Mouse (Mus musculus): ENCODE measurements at regions not wholly inside any gene's neighbourhood (a gene's known extent, or its start where the extent isn't known, plus 50 kb on each side); places are given as distances from the start of the nearest gene placed in this dataset.

DNA sequence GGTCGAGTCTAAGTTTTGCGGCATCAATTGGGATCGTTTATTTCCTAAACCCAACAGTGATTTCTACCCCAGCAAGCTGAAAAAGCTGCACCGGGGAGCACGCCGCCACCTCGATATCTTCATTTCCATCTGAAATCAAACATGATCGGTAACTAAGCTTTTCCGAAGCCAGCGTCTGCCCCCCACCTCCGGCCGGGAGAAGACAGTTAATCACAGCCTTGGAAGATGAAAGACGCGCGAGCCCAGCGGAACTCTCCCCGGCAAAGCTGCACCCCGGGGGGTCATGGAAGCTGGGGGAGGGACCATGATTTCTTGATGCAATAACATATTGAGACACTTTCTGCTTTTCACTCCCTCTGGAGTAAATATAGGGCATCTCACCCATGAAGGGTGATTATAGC lies 468.4 kb downstream of the Vrk1 start:
- peak; percentile 17 to 28 for DNase-seq (ENCODE audit: low spot score in 2 of 2)

DNA sequence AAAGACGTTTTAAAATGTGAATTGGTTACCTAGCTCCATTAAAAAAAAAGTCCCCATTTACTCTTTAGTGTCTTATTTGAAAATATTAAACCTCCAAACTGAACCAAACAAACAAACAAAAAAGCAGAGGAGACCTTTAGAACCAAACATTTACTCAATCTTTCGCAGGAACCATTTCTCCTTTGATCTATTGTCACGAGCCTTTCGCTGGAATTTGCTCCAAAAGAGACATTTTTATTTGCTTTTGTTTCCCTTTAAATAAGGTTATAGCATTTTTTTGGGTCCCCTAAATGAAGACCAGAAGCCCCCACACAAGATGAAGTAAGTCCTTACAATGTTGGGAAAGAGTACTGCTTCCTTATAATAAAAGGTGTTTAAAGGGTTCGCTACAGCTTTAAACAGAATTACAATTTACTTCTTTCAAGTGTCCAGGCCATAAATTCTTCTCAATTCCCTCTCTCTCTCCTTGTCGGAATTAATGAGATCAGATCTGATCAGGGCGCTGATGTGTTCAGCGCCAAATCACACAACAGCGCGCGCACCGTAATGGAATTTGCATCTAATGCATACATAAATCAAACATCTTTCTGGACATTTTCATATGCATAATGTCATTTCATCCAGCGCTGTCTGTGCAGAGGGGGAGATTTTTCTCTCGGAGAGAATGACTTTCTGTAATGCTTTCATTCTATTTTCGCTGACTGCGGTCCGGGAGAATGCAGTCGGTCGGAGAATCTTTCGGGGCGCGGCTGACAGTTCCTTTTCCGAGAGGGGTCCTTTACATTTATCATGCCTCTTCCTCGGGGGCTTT lies 469.2 kb downstream of the Vrk1 start:
- DNase-seq (ENCODE audit: low spot score in 2 of 2), result no peak

GRCm38 (mm10) chr12:106479878-106480194 lies 469.8 kb downstream of the Vrk1 start:
- DNase-seq (ENCODE audit: low spot score in 2 of 2), result no peak

GRCm38 (mm10) chr12:106480281-106481060 lies 470.4 kb downstream of the Vrk1 start:
- no peak for DNase-seq (ENCODE audit: low spot score in 2 of 2)

- DNase-seq (ENCODE audit: low spot score in 2 of 2), result no peak
These were observed 491.7 kb downstream of the Vrk1 start for GRCm38 (mm10) chr12:106501622-106502327.

GRCm38 (mm10) chr12:106504285-106504684 lies 494.3 kb downstream of the Vrk1 start:
- DNase-seq (ENCODE audit: low spot score in 2 of 2), result no peak

DNA sequence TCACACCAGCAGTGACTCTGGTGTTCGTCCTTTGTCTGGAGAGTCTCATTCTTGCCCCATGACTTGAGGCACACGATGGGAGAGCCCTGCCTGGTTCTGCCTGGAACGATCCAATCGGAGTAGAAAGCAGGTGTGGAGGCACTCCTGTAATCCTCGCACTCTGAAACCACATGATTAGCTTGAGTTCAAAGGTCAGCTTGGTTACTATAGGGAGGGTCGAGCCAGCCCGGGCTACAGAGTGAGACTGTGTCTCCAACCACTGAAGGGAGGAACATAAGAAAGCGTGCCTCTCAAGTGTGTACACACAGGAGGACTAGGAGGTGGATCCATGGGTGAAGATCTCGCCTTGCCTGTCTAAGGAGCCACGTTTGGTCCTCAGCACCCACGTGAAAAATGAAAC lies 504.0 kb downstream of the Vrk1 start:
- DNase-seq (ENCODE audit: low spot score in 2 of 2), result no peak

- DNase-seq (ENCODE audit: low spot score in 2 of 2), result no peak
These were observed 505.3 kb downstream of the Vrk1 start for GRCm38 (mm10) chr12:106515257-106515788.

GRCm38 (mm10) chr12:106519141-106519540 lies 509.1 kb downstream of the Vrk1 start:
- no peak for DNase-seq (ENCODE audit: low spot score in 2 of 2)

GRCm38 (mm10) chr12:106524411-106524810 lies 514.4 kb downstream of the Vrk1 start:
- DNase-seq (ENCODE audit: low spot score in 2 of 2), result no peak

GRCm38 (mm10) chr12:106527116-106527515 lies 517.1 kb downstream of the Vrk1 start:
- DNase-seq (ENCODE audit: low spot score in 2 of 2), result no peak

- DNase-seq (ENCODE audit: low spot score in 2 of 2), result no peak
These were observed 517.8 kb downstream of the Vrk1 start for GRCm38 (mm10) chr12:106527699-106528434.

DNA sequence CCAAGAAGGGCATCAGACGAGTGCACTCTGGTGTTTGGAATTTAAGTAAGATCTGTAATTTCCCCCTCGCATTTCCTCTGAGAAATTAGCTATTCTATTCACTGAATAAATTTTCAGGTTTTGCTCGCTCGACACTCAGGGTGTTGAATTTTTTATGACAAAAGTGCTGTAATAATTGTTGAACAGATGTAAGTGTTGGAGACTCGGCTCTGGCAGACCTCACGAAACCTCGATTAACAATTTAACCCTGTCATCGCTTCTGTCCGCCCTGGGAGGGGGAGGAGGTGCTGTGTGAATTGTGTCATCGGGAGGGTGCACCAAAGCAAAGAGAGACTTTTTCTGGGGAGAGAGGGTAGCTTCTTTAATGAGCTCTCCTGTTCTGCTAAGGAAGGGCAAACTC lies 518.5 kb downstream of the Vrk1 start:
- no peak for DNase-seq (ENCODE audit: low spot score in 2 of 2)

DNA sequence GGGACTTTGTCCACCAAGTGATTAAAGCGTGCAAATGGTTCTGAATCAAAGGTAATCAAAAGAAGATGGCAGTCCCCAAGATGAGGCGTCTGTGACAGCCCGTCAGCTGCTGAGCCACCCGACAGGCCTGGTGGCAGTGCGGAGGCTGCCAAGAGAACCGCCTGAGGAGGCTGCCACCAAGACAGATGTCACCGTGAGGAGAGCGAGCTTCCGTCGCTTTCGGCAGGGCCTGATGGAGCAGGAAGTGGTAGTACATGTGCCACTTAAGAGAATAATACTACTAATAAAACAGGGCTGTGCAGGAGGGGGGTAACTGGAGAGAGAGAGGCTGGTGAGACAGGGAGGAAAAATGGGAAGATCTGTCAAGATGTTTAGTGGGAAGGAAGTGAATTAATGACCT lies 519.1 kb downstream of the Vrk1 start:
- DNase-seq (ENCODE audit: low spot score in 2 of 2), result no peak

DNA sequence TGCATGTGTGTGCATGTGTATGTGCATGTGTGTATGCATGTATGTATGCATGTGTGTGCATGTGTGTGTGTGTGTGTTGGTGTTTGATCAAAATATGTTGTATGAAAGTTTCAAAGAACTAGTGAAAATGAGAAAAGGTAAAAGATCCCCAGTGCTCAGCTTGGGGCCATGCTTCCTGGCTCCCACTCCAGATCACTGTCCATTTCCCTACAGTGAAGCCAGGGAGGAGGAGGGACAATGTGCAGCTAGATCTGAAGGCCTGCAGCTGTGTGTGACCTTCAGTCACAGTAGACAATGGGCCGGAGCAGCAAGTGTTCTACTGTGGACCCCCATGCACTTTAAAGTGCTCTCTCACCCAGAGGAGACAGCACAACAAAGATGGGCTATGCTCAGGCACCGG lies 525.1 kb downstream of the Vrk1 start:
- no peak for DNase-seq (ENCODE audit: low spot score in 2 of 2)

DNA sequence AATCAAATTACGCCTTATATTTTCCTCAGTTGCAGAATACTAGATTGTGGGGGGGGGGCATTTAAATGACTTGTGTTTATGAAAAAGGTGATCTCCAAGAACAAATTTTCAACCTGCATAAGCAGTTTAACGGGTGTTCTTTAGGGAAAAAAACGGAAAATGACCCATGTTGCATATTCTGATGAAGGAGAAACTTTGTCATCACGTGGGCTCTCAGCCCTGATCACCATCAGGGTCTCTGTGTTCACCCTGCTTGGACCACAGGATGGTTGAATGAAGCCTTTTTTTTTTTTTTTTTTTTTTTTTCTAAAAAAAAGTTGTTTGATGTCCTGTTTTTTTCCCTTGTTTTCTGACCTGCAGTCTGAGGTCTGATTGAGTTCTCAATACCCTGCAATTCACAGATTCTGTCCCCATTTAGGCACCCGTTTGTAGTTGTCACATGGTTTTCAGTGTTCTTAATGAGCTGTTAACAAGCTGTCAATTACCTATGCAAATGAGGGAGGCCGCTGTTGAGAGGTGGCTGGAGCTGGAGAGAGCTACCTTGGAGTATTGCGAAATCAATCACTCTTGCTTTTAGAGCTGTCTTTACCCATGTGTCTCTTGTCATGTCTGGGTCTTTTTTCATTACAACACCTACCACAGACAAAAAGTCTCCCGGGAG lies 525.7 kb downstream of the Vrk1 start:
- no peak for DNase-seq (ENCODE audit: low spot score in 2 of 2)

- DNase-seq (ENCODE audit: low spot score in 2 of 2), result no peak
These were observed 526.2 kb downstream of the Vrk1 start for GRCm38 (mm10) chr12:106536289-106536636.

- DNase-seq (ENCODE audit: low spot score in 2 of 2), result no peak
These were observed 530.0 kb downstream of the Vrk1 start for GRCm38 (mm10) chr12:106540003-106540402.

DNA sequence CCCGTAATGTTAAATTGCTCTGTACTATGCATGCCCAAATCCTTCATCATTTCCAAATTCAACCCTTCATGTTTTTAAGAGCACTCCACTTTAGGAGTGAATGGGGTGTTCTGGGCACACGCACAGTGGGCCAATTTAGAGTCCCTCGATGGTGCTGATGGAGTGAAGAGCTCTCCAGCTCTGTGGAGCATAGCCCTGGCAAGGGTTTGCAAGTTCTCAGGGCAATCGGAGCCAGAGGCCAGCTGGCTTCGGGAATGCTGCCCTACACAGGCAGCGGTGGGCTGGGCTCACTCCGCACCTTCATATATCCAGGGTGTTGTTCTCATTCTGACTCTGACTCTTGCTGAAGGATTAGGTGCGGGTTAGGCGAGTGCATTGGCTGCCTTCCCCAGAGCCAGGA lies 549.5 kb downstream of the Vrk1 start:
- DNase-seq (ENCODE audit: low spot score in 2 of 2), result no peak

DNA sequence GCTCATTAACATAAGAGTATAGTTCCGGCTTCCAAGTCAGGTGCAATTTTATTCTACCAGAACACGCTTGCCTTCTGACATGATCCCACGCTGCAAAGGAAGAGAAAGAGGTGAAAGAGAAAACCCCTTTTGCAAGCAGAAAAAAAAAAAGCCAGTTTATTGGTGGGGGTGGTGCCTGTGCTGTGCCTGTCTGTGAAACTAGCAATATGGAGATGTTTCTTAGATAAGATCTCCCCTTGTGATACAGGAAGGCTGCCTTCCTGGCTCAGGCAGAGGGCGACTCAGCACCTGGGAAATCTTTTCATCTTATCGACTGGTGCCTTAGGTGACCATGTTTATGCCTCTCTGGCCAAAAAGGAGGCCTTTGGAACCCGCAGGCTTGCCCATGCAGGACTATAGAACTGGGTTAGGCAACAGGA lies 555.2 kb downstream of the Vrk1 start:
- no peak for DNase-seq (ENCODE audit: low spot score in 2 of 2)

DNA sequence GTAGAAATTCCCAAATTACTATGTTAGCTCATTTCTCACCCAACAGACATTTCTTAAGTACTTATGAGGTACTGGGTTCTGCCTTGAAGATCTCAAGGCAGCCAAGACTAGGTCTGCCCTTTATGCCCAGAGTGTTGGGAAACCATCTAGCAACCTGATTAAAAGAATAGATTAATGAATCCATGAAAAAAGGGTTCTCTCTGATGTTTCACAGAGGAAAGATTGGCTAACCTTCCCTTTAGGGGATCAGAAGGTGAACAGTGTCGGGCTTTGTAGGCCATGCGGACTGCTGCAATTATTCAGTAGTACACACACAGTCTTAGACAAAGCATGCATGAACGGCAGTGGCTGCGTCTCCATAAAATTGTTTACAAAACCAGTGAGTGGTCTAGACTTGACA lies 556.3 kb downstream of the Vrk1 start:
- DNase-seq (ENCODE audit: low spot score in 2 of 2), result no peak

All from adrenal gland, adult 18-20 months (tissue).